Mouse (Mus musculus) NIH3T3 (cell line): Measurements from ENCODE around the gene Slc6a14.

ENCODE experiments used
- DNase-seq: peaks from one replicate; pipeline ENCODE4 v3.0.0-alpha.2; 2012; ENCODE audit warnings: low read depth

Gene Slc6a14

GRCm38 (mm10) chrX:21714829-21715228, at the start of gene Slc6a14:
Gene Slc6a14, plus strand, starts transcription at chrX:21714896.
- no peak for DNase-seq

- no peak for DNase-seq
These were observed 43.8 kb upstream of the Slc6a14 start for GRCm38 (mm10) chrX:21670896-21671295.

- no peak for DNase-seq
These were observed 19.5 kb upstream of the Slc6a14 start for GRCm38 (mm10) chrX:21695220-21695619.

GRCm38 (mm10) chrX:21695687-21696086, 19.0 kb upstream of the Slc6a14 start:
- peak; percentile 25 for DNase-seq

- DNase-seq = no peak
These were observed 13.1 kb upstream of the Slc6a14 start for GRCm38 (mm10) chrX:21701646-21702045.

- DNase-seq = no peak
These were observed 10.2 kb upstream of the Slc6a14 start for GRCm38 (mm10) chrX:21704470-21704869.

GRCm38 (mm10) chrX:21715293-21715692, 597 bp downstream of the Slc6a14 start:
- no peak for DNase-seq

- DNase-seq = no peak
These were observed 2.2 kb downstream of the Slc6a14 start for GRCm38 (mm10) chrX:21716885-21717284.

- DNase-seq = no peak
These were observed 30.3 kb downstream of the Slc6a14 start, which contains the start of gene Gm28269 for GRCm38 (mm10) chrX:21744997-21745396. Gene Gm28269, minus strand, starts transcription at chrX:21745097.
